Mouse (Mus musculus) stomach, embryonic 14.5 days (tissue): ENCODE measurements around the gene Sstr2. TPM values are rescaled to one million over a fixed set of nuclear protein-coding genes. Genes with fewer than 3 reads are reported as not detected.
A peak's percentile ranks its signal among the peaks of the same experiment; 100 is the strongest.

Experiments used
- ATAC-seq: fragments of 200-750 bp; cut with Nextera tagmentation; 2 replicates; pipeline ENCODE4 v1.8.0; 2017; ENCODE audit warnings: low read depth, moderate TSS enrichment; ENCODE audit not compliant: insufficient number of reproducible peaks, insufficient read depth, low FRiP score
- H3K27ac ChIP-seq: fragments of 300-500 bp; sonication (generic); 2 replicates; pipeline ENCODE4 v1.5.1; 2014; ENCODE audit warnings: mild to moderate bottlenecking, low read length, moderate library complexity, mixed read lengths
- H3K27me3 ChIP-seq: fragments of 300-500 bp; sonication (generic); 2 replicates; pipeline ENCODE4 v1.6.1; 2014; ENCODE audit warnings: low read length, control low read depth, mixed read lengths; ENCODE audit not compliant: control insufficient read depth, insufficient read depth
- H3K36me3 ChIP-seq: fragments of 300-500 bp; sonication (generic); 2 replicates; pipeline ENCODE4 v1.6.1; 2014; ENCODE audit warnings: mild to moderate bottlenecking, control low read depth, low read length, moderate library complexity, mixed read lengths; ENCODE audit not compliant: control insufficient read depth, insufficient read depth
- H3K4me1 ChIP-seq: fragments of 300-500 bp; sonication (generic); 2 replicates; pipeline ENCODE4 v1.6.1; 2014; ENCODE audit warnings: low read length, control low read depth, mixed read lengths; ENCODE audit not compliant: control insufficient read depth, insufficient read depth
- H3K4me2 ChIP-seq: fragments of 300-500 bp; sonication (generic); replicated peaks from 2 replicates; pipeline ENCODE4 v1.6.1; 2014; ENCODE audit warnings: low read depth, low read length, control low read depth
- H3K4me3 ChIP-seq: fragments of 300-500 bp; sonication (generic); 2 replicates; pipeline ENCODE4 v1.5.1; 2014; ENCODE audit warnings: low read depth, low read length, control low read depth
- H3K9ac ChIP-seq: fragments of 300-500 bp; sonication (generic); replicated peaks from 2 replicates; pipeline ENCODE4 v1.6.1; 2014; ENCODE audit warnings: low read depth, mild to moderate bottlenecking, control low read depth, low read length, moderate library complexity, mixed read lengths
- H3K9me3 ChIP-seq: fragments of 300-500 bp; sonication (generic); 2 replicates; pipeline ENCODE4 v1.6.1; 2016; ENCODE audit warnings: low read depth, low read length, control low read depth; ENCODE audit not compliant: control insufficient read depth
- WGBS: fragments of 180-500 bp; shearing (Covaris S2); extraction: QIAGEN DNeasy Blood & Tissue Kit; methylation state at CpG from one replicate; pipeline ENCODE4 v1.1.7; 2014; 5-methylcytosine and 5-hydroxymethylcytosine counted together
- polyA plus RNA-seq: library from polyadenylated mRNA; unstranded; fragments of >200 nt; fragmentation: Nextera tagmentation; extraction: Ambion mirVana; gene quantifications from 2 replicates; pipeline ENCODE4 v1.2.1, GENCODE M21; 2014

The Sstr2 gene
- polyA plus RNA-seq, 1 experiment from 2014 or later: 0.56 TPM

DNA sequence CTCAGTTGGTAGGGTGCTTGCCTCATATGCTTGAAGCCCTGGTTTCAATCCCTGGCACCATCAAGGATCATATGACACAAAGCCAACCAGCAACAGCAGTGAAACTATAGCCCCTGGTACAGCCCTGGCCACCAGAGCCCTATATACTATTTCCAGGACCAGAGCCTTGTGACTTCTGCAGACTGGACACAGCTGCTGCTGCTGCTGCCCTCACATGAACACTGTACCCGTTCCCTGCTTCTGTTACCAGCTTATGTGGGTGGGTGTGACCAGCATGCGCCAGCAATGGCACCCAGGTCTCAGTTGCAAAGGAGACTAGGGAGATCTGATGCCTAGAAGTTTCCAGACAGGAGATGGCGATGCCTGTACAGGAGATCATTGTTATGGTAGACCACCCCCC, 21.5 kb upstream of the Sstr2 start:
- 94% methylated on average over 3 of the region's 3 CpGs for WGBS
- H3K36me3 ChIP-seq: no peaks in the 10 kb centered on the region
- H3K9ac ChIP-seq: no peak overlapping the region
- H3K4me1 ChIP-seq: no peaks in the 10 kb centered on the region
- H3K27me3 ChIP-seq: no peaks in the 10 kb centered on the region
- no peak overlapping the region for H3K4me2 ChIP-seq
- no peak overlapping the region for H3K4me3 ChIP-seq
- H3K27ac ChIP-seq: no peak overlapping the region
- H3K9me3 ChIP-seq: no peaks in the 10 kb centered on the region
- no peak for ATAC-seq

DNA sequence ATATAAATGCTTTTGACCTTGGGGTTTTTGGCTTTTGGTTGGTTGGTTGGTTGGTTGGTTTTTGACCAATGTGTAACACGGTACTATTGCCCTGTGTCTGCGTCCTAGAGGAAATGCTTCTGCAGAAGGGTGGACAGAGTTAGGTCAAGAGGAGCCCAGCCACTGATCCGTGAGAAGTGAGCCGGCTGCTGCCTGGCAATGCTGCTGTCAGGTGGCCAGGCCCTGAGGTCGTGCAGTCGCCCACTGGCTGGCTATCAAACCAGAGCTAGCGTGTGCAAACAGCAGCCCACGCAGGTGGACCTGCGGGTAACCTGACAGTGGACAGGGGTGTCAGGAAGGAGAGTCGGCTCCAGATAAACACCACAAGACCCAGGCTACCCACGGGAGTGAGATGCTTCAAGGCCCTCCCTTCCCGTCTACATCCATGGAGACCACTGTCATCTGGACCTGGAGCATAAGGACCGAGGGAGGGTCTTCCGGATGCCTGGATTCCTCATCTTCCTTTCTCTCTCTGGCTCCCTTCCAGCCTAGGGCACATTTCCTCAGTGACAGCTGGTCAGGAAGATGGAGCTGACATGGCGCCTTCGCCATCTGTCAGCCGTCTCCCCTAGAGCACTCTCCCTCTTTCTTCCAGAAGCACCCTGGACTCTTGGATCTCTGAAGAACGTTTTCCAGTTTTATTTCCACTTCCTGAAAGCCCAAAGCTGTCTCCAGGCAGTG, 18.5 kb upstream of the Sstr2 start:
- 83% methylated on average over 18 of the region's 18 CpGs for WGBS
- Histone ChIP-seq H3K27me3 (no peaks in the 10 kb centered on the region), H3K9me3 (no peaks in the 10 kb centered on the region), H3K4me2 (no peak overlapping the region), H3K36me3 (no peaks in the 10 kb centered on the region), H3K27ac (no peak overlapping the region), H3K4me1 (no peaks in the 10 kb centered on the region), H3K9ac (no peak overlapping the region), H3K4me3 (no peak overlapping the region)
- ATAC-seq: no peak

DNA sequence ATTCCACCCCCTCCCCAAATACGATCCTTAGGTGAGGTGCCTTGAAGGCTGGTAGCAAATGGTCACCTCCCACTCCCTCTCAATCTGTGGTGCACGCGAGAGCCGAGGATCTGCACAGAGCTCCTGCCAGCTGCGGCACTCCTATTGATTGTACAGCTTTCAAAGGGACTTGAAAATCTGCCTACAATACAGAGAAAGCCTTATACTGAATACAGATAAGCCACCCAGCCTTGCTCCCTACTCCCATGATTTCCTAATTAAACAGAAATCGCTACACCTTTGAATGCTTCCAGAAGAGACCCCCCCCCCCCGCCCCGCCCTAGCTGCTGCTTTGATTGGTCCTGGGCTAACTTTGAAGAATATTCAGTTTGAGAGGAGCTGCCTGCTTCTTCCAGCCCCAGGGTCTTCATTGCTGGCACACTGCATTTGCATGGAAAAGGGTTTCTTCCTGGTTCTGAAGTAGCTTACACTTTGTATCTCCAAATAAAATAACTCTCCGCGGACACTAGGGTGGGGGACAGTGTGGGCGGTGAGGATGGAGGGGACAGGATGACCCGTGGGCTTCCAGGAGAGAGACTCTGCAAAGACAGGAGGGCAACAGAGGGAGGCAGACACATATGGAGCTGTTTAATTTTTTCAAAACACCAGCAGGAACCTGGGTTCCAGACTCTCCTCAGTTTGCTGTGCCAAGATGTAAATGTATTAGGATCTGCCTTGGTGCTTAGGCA, 17.4 kb upstream of the Sstr2 start:
- Histone ChIP-seq H3K27me3 (no peaks in the 10 kb centered on the region), H3K9me3 (no peaks in the 10 kb centered on the region), H3K27ac (no peak overlapping the region), H3K4me2 (no peak overlapping the region), H3K36me3 (no peaks in the 10 kb centered on the region), H3K9ac (no peak overlapping the region), H3K4me3 (no peak overlapping the region), H3K4me1 (no peaks in the 10 kb centered on the region)
- WGBS: 62% methylated on average over 12 of the region's 12 CpGs
- peak; percentile 66; the same call in 1 of the 2 replicates for ATAC-seq

DNA sequence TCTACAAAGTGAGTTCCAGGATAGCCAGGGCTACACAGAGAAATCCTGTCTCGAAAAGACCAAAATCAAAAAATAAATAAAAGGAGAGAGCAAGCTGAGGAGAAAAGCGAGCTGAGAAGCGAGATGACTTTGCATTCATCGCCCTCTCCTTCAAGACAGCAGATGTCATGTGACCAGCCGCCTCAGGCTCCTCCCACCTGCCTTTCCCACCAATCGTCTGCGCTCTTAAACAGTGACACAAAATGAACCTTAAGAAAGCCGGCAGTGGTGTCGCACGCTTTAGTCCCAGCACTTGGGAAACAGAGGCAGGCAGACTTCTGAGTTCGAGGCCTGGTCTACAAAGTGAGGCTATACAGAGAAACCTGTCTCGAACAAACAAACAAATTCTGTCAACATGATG, 11.6 kb upstream of the Sstr2 start:
- peaks cover 6% of the 10 kb centered on the region; the same call in 1 of the 2 replicates for H3K4me1 ChIP-seq
- H3K4me2 ChIP-seq: no peak overlapping the region
- no peak overlapping the region for H3K4me3 ChIP-seq
- no peak for ATAC-seq
- H3K9me3 ChIP-seq: no peaks in the 10 kb centered on the region
- no peak overlapping the region for H3K9ac ChIP-seq
- no peak overlapping the region for H3K27ac ChIP-seq
- no peaks in the 10 kb centered on the region for H3K27me3 ChIP-seq
- WGBS: 98% methylated on average over 12 of the region's 12 CpGs
- H3K36me3 ChIP-seq: no peaks in the 10 kb centered on the region

DNA sequence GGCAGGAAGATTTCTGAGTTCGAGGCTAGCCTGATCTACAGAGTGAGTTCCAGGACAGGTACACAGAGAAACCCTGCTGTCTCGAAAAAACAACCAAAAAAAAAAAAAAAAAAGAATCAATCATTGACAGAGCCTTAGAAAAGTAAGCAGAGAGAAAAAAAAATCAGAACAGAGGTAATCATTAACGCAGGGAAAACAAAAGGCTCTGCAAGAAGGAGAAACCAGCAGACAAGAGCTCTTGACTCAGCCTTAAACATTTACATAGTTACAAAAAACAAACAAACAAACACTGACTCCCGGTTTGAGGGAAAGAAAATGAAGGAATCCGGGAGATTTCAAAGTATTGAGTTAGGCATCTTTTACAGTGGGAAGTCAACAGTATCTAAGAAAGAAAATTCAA, 9.6 kb upstream of the Sstr2 start:
- Histone ChIP-seq H3K4me3 (no peak overlapping the region), H3K27ac (no peak overlapping the region), H3K36me3 (no peaks in the 10 kb centered on the region), H3K4me2 (no peak overlapping the region), H3K9ac (no peak overlapping the region), H3K4me1 (peaks cover 6% of the 10 kb centered on the region; the same call in 1 of the 2 replicates), H3K27me3 (no peaks in the 10 kb centered on the region), H3K9me3 (no peaks in the 10 kb centered on the region)
- WGBS: 56% methylated on average over 5 of the region's 5 CpGs
- no peak for ATAC-seq

DNA sequence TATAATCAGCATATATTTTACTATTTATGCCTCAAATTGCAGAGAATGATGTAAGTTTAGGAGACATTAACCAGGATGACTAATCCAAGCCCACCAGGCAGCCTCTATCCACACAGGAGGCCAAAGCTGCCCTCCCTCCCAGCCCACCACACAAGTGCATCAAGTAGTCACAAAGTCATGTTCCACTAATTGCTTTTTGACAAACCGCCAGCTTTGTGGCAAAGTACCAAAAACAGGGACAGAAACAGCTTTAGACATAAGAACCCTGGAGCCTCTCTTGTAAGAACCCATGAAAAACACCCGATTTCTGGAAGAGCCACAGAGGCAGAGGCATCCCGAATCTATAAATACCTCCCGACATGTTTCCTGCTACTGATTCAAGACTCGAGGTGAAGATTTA, 8.9 kb upstream of the Sstr2 start:
- Histone ChIP-seq H3K4me3 (no peak overlapping the region), H3K9me3 (no peaks in the 10 kb centered on the region), H3K27ac (no peak overlapping the region), H3K4me1 (peaks cover 6% of the 10 kb centered on the region; the same call in 1 of the 2 replicates), H3K36me3 (no peaks in the 10 kb centered on the region), H3K27me3 (no peaks in the 10 kb centered on the region), H3K9ac (no peak overlapping the region), H3K4me2 (no peak overlapping the region)
- ATAC-seq: no peak
- 51% methylated on average over 5 of the region's 5 CpGs for WGBS

DNA sequence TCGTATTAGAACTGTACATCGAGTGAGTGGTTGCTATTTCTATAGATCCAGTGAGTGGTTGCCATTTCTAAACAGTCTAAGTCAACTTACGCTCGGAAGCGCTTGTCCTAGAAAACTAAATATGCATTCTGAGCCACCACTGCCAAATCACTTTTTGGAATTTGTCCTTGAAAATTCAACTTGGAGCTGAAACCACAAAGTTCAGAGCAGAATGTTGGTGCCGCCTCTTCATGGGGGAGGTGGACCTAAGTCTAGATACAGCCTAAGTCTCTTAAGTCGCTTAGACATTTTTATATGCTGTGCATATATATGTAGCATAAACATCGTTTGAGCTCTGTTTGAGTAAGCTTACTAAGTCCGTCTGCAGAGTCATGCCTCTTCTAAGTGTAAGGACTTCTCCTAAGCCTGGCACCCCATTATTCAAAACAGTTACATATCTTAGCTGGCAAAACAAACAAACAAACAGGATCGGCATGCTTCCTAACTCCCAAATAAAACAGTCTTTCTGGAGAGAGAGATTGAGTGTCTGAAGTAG, 8.0 kb upstream of the Sstr2 start:
- Histone ChIP-seq H3K4me2 (no peak overlapping the region), H3K27me3 (no peaks in the 10 kb centered on the region), H3K27ac (no peak overlapping the region), H3K4me3 (no peak overlapping the region), H3K9ac (no peak overlapping the region), H3K4me1 (peaks cover 6% of the 10 kb centered on the region; the same call in 1 of the 2 replicates), H3K9me3 (no peaks in the 10 kb centered on the region), H3K36me3 (no peaks in the 10 kb centered on the region)
- WGBS: 66% methylated on average over 10 of the region's 10 CpGs
- ATAC-seq: no peak

DNA sequence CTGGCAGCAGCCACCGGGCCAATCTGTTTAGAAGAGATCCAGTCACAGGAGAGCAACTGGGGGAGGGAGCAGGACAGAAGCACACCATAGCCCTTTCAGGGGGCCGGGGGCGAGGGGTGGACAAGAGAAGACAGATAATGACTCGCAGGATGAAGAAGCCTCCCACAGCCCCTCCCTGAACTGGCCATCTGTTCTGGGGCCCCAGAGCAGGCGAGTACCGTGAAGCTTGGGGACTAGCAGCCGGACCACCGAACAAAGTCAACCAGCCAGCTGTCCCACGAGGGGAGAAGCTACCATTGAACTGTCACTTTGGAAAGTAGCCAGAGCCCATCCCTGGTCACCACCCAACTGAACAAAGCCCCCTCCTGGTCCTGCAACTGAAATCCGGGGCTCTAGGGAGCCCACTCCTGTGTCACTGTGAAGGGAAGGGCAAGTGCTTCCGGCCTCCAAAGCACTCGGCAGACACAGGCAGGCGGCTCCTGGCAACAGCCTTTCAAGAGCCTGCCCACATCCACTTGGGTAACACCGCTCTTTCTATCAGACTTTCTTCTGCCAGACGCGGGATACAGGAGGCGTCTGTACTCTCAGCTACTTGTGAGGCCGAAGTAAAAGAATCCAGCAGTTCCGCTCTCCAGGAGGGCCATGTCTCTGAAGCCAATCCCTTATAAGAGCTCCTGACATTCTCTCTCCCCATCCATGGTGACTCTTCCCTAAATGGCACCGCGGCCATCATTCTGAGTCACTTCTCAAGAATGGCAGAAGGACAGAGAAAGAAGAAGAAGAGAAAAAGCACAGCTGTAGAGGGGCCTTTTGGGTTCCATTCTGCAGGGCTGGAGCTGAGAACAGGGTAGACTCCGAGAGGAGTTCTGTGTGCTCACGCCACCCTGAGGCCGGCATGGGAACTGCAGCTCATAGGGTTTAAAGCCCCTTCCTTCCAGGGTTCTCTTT, 7.2 kb upstream of the Sstr2 start:
- ATAC-seq: peak; percentile 71; the same call in 1 of the 2 replicates
- WGBS: 12% methylated on average over 24 of the region's 24 CpGs
- Histone ChIP-seq H3K4me3 (no peak overlapping the region), H3K27ac (no peak overlapping the region), H3K36me3 (no peaks in the 10 kb centered on the region), H3K9ac (no peak overlapping the region), H3K4me1 (peaks cover 6% of the 10 kb centered on the region; the same call in 1 of the 2 replicates), H3K4me2 (peak overlapping the region; percentile 23), H3K9me3 (no peaks in the 10 kb centered on the region), H3K27me3 (no peaks in the 10 kb centered on the region)
